Mouse (Mus musculus) ZHBTc4 (cell line): ENCODE data around the gene Capn6.

Experiments used
- DNase-seq: peaks from one replicate; pipeline ENCODE4 v3.0.0-alpha.2; 2011; ENCODE audit warnings: low read depth, low spot score

Gene Capn6

GRCm38 (mm10) chrX:143827212-143827611 lies at the start of gene Capn6:
Gene Capn6 (minus strand): TSS chrX:143827414.
- DNase-seq: peak; percentile 35

- no peak for DNase-seq
Observed at GRCm38 (mm10) chrX:143867129-143867664, 40.0 kb upstream of the Capn6 start.

- no peak for DNase-seq
Observed at GRCm38 (mm10) chrX:143851351-143851750, 24.1 kb upstream of the Capn6 start.

- no peak for DNase-seq
Observed at GRCm38 (mm10) chrX:143849969-143850368, 22.8 kb upstream of the Capn6 start.

DNA sequence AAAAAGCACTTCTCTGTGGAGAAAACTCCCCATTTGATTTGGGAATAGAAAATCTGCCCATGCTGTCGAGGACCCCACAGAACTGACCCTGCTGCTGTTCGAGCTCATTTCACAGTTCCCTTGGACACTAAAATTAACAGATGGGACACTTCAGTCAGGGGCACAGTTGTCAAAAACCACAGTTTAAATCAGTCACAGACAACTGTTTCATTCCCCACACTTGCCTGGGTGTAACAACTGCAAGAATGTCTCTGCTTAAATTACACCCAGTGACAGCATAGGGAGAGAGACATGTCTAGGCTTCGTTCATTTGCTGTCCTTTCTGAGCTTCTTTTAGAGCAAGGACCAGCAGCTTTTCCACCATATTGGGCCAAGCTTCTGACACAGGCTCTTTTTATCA lies 19.4 kb upstream of the Capn6 start:
- no peak for DNase-seq

DNA sequence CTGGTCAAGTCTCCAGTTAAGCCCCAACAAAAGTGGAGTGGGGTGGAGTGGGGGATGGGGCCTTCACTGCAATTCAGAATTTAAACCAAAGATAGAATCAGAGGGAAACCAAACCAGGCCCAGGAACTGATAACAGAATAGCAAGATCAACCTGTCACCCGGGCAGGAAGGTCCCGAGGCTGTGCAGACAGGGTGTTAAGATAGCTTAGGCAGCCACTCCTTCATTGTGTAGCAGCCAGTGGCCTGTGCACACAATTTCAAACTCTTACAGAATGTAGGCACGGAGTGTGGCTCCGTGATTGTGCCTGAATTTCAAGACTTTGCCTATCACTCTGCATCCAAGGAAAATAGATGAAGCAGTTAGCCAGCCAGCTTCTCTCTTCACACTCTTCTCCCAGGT lies 693 bp downstream of the Capn6 start:
- DNase-seq: no peak

GRCm38 (mm10) chrX:143818961-143819360 lies 8.3 kb downstream of the Capn6 start:
- DNase-seq: no peak

GRCm38 (mm10) chrX:143815948-143816347 lies 11.3 kb downstream of the Capn6 start:
- no peak for DNase-seq

- no peak for DNase-seq
Observed at GRCm38 (mm10) chrX:143762556-143762955, 64.7 kb downstream of the Capn6 start.
